Mouse (Mus musculus): ENCODE data around the gene Mrpl23. TPM values are rescaled to one million over a fixed set of nuclear protein-coding genes. Genes with fewer than 3 reads are reported as not detected.

Gene Mrpl23
- polyA plus RNA-seq, 1 experiment = 11.0 TPM

DNA sequence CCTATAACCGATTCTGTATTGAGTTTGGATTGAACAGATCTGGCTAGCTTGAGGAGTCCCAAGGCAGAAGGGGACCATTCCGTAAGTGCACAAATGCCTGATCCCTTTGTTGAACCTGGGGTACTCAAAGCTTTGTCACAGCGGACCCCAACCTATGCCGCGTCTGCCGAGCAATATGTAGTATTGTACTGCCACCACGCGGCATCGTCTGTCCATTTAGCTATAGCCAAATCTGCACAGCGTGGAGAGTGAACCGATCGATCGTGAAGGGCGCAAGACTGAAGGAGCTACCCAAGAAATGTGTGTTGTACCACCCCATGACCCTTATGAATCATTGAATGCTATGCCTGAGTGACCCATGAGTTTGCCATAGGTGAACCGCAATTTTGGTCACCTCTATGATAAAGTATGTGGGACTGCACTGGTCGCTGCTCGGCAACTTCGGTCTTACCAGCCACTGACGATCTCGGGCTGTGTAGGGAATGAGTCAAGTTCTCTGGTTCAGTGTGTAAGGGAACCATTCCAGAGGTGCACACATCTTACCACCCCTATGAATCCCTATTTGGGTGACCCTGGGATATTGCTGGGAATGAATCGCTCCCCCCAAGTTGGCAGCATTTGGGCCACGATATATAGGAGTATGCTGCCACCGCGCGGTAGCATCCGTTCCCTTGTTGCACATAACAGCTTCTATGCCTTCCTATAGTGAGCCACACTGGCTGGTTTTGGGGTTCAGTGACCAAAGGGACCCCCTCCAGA lies 47.8 kb downstream of the Mrpl23 start:
- WGBS = 43% methylated on average over 26 of the region's 26 CpGs
- H3K27me3 ChIP-seq (replicated peaks; ENCODE audit: control insufficient read depth, insufficient read depth, low read length) = no peaks in the 10 kb centered on the region
- H3K4me1 ChIP-seq (ENCODE audit: control insufficient read depth, insufficient read depth, low read length) = no peaks in the 10 kb centered on the region
- peak overlapping the region; percentile 10; the same call in 1 of the 2 replicates for H3K4me3 ChIP-seq (ENCODE audit: insufficient read depth, low read depth, low read length)
- no peak overlapping the region for H3K27ac ChIP-seq (ENCODE audit: insufficient read depth, low read depth, low read length)
- TF ChIP-seq POLR2A (IDR thresholded peaks at IDR 0.05; ENCODE audit: low read depth, low read length) = no peak
- peak; percentile 66 for TF ChIP-seq CTCF (conservative IDR thresholded peaks at IDR 0.05; ENCODE audit: insufficient read depth, insufficient read length, low read depth, low read length)
- H3K36me3 ChIP-seq (ENCODE audit: control insufficient read depth, insufficient read depth, low read length) = no peaks in the 10 kb centered on the region
- DNase-seq = peak; percentile 35

DNA sequence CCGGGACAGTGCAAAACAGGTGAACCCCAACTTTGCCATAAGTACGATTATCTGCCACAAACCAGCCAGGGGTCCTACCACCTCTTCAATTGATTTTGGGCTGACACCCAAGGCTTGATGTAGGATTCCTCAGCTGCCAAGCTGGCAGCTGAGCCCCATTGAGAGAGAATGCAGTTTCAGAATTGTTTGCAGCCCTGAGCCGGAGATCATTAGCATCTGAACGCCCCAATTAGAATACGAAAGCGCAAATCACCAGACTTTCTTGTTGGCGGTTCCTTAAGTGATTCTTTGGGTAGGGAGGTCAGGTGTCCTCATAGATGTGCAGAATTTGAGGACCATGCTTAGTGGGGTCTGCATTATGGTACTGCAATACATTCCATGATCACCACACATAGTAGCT lies 48.7 kb downstream of the Mrpl23 start:
- WGBS = 61% methylated on average over 7 of the region's 7 CpGs
- no peak overlapping the region for H3K27ac ChIP-seq (ENCODE audit: insufficient read depth, low read depth, low read length)
- no peaks in the 10 kb centered on the region for H3K4me1 ChIP-seq (ENCODE audit: control insufficient read depth, insufficient read depth, low read length)
- TF ChIP-seq CTCF (conservative IDR thresholded peaks at IDR 0.05; ENCODE audit: insufficient read depth, insufficient read length, low read depth, low read length) (no peak), POLR2A (IDR thresholded peaks at IDR 0.05; ENCODE audit: low read depth, low read length) (no peak)
- DNase-seq = no peak
- no peaks in the 10 kb centered on the region for H3K36me3 ChIP-seq (ENCODE audit: control insufficient read depth, insufficient read depth, low read length)
- no peaks in the 10 kb centered on the region for H3K27me3 ChIP-seq (replicated peaks; ENCODE audit: control insufficient read depth, insufficient read depth, low read length)
- no peak overlapping the region for H3K4me3 ChIP-seq (ENCODE audit: insufficient read depth, low read depth, low read length)

- H3K4me1 ChIP-seq (ENCODE audit: control insufficient read depth, insufficient read depth, low read length) = no peaks in the 10 kb centered on the region
- no peak for TF ChIP-seq POLR2A (IDR thresholded peaks at IDR 0.05; ENCODE audit: low read depth, low read length)
- peak; percentile 38 for TF ChIP-seq CTCF (conservative IDR thresholded peaks at IDR 0.05; ENCODE audit: insufficient read depth, insufficient read length, low read depth, low read length)
- no peaks in the 10 kb centered on the region for H3K36me3 ChIP-seq (ENCODE audit: control insufficient read depth, insufficient read depth, low read length)
- H3K27me3 ChIP-seq (replicated peaks; ENCODE audit: control insufficient read depth, insufficient read depth, low read length) = no peaks in the 10 kb centered on the region
- no peak overlapping the region for H3K4me3 ChIP-seq (ENCODE audit: insufficient read depth, low read depth, low read length)
- H3K27ac ChIP-seq (ENCODE audit: insufficient read depth, low read depth, low read length) = no peak overlapping the region
- peak; percentile 23 for DNase-seq
- 64% methylated on average over 20 of the region's 20 CpGs for WGBS
Observed at GRCm38 (mm10) chr7:142581656-142582228, 49.3 kb downstream of the Mrpl23 start.

- TF ChIP-seq CTCF (conservative IDR thresholded peaks at IDR 0.05; ENCODE audit: insufficient read depth, insufficient read length, low read depth, low read length) (no peak), POLR2A (IDR thresholded peaks at IDR 0.05; ENCODE audit: low read depth, low read length) (no peak)
- H3K27ac ChIP-seq (ENCODE audit: insufficient read depth, low read depth, low read length) = no peak overlapping the region
- DNase-seq = no peak
- WGBS = 51% methylated on average over 1 of the region's 1 CpGs
- H3K4me1 ChIP-seq (ENCODE audit: control insufficient read depth, insufficient read depth, low read length) = no peaks in the 10 kb centered on the region
- H3K27me3 ChIP-seq (replicated peaks; ENCODE audit: control insufficient read depth, insufficient read depth, low read length) = no peaks in the 10 kb centered on the region
- no peak overlapping the region for H3K4me3 ChIP-seq (ENCODE audit: insufficient read depth, low read depth, low read length)
- H3K36me3 ChIP-seq (ENCODE audit: control insufficient read depth, insufficient read depth, low read length) = no peaks in the 10 kb centered on the region
Observed at GRCm38 (mm10) chr7:142584882-142585281, 52.4 kb downstream of the Mrpl23 start.

DNA sequence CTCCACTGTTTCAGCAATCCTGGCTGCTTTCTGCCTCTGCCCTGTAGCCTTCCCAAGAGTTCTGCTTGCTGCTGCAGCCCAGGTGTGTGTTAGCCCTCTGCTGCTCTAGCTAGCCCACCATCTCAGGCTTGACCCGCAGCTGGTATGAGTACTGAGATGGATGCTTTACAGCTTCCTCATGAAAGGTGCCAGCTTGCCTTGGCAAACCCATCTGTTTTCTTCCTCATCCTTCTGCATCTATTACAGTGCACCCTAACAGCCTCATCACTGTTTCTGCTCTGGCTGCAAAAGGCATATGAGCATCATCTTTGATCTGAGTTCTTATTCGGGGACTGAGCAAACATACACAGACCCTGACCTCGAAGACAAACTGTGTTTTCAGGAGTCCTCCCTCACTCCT lies 53.4 kb downstream of the Mrpl23 start:
- Histone ChIP-seq H3K4me3 (ENCODE audit: insufficient read depth, low read depth, low read length) (no peak overlapping the region), H3K27ac (ENCODE audit: insufficient read depth, low read depth, low read length) (no peak overlapping the region), H3K36me3 (ENCODE audit: control insufficient read depth, insufficient read depth, low read length) (no peaks in the 10 kb centered on the region), H3K4me1 (ENCODE audit: control insufficient read depth, insufficient read depth, low read length) (no peaks in the 10 kb centered on the region), H3K27me3 (replicated peaks; ENCODE audit: control insufficient read depth, insufficient read depth, low read length) (no peaks in the 10 kb centered on the region)
- WGBS = 86% methylated on average over 3 of the region's 3 CpGs
- TF ChIP-seq CTCF (conservative IDR thresholded peaks at IDR 0.05; ENCODE audit: insufficient read depth, insufficient read length, low read depth, low read length) (no peak), POLR2A (IDR thresholded peaks at IDR 0.05; ENCODE audit: low read depth, low read length) (no peak)
- no peak for DNase-seq

- 81% methylated on average over 9 of the region's 9 CpGs for WGBS
- Histone ChIP-seq H3K27ac (ENCODE audit: insufficient read depth, low read depth, low read length) (no peak overlapping the region), H3K4me3 (ENCODE audit: insufficient read depth, low read depth, low read length) (no peak overlapping the region), H3K36me3 (ENCODE audit: control insufficient read depth, insufficient read depth, low read length) (no peaks in the 10 kb centered on the region), H3K4me1 (ENCODE audit: control insufficient read depth, insufficient read depth, low read length) (no peaks in the 10 kb centered on the region), H3K27me3 (replicated peaks; ENCODE audit: control insufficient read depth, insufficient read depth, low read length) (no peaks in the 10 kb centered on the region)
- TF ChIP-seq POLR2A (IDR thresholded peaks at IDR 0.05; ENCODE audit: low read depth, low read length) (no peak), CTCF (conservative IDR thresholded peaks at IDR 0.05; ENCODE audit: insufficient read depth, insufficient read length, low read depth, low read length) (no peak)
- DNase-seq = no peak
Observed at GRCm38 (mm10) chr7:142588282-142588941, 55.9 kb downstream of the Mrpl23 start.

Other genes starting within 250 kb of the Mrpl23 start
- not detected in 2 replicates for gene Krtap5-1, start 235.6 kb upstream of the Mrpl23 start, polyA plus RNA-seq (2012; rRNA removed)
- not detected in 2 replicates for gene Krtap5-4, start 229.1 kb upstream of the Mrpl23 start, polyA plus RNA-seq (2012; rRNA removed)
- 3.1 and 4.1 TPM in 2 replicates for gene Ifitm10, start 158.9 kb upstream of the Mrpl23 start, polyA plus RNA-seq (2012; rRNA removed)
- 0.36 TPM in 1 of 2 replicates, not detected in the other for gene Gm49369, start 150.0 kb upstream of the Mrpl23 start, polyA plus RNA-seq (2012; rRNA removed)
- 830 and 897 TPM in 2 replicates for gene Ctsd, start 144.6 kb upstream of the Mrpl23 start, polyA plus RNA-seq (2012; rRNA removed)
- gene Syt8, start 97.8 kb upstream of the Mrpl23 start, polyA plus RNA-seq (2012; rRNA removed) = 1.8 and 3.3 TPM in 2 replicates
- 0.54 and 103 TPM in 2 replicates for gene Tnni2, start 90.9 kb upstream of the Mrpl23 start, polyA plus RNA-seq (2012; rRNA removed)
- gene Lsp1, start 71.9 kb upstream of the Mrpl23 start, polyA plus RNA-seq (2012; rRNA removed) = 22.2 and 39.8 TPM in 2 replicates
- 48.3 TPM in 1 of 2 replicates, not detected in the other for gene Tnnt3, start 33.9 kb upstream of the Mrpl23 start, polyA plus RNA-seq (2012; rRNA removed)
- 26.9 and 36.9 TPM in 2 replicates for gene Igf2, start 134.1 kb downstream of the Mrpl23 start, polyA plus RNA-seq (2012; rRNA removed)
- gene Gm49394, start 137.3 kb downstream of the Mrpl23 start, polyA plus RNA-seq (2012; rRNA removed) = 0.03 TPM in 1 of 2 replicates, not detected in the other
- 0.68 and 0.88 TPM in 2 replicates for gene Ins2, start 210.7 kb downstream of the Mrpl23 start, polyA plus RNA-seq (2012; rRNA removed)

All from kidney, adult 2 months (tissue).